Mouse (Mus musculus) CD4-positive, CD25-positive, alpha-beta regulatory T cell (primary cell): ENCODE results near the gene Lpar6. TPM values are rescaled to one million over a fixed set of nuclear protein-coding genes. Genes with fewer than 3 reads are reported as not detected.

Source experiments
- polyA plus RNA-seq: library from polyadenylated mRNA; unstranded; fragments of 100-300 nt; shearing (Covaris generic); gene quantifications from one replicate; pipeline ENCODE4 v1.2.1, GENCODE M21; 2017

The Lpar6 gene
- 22.4 TPM for polyA plus RNA-seq

DNA sequence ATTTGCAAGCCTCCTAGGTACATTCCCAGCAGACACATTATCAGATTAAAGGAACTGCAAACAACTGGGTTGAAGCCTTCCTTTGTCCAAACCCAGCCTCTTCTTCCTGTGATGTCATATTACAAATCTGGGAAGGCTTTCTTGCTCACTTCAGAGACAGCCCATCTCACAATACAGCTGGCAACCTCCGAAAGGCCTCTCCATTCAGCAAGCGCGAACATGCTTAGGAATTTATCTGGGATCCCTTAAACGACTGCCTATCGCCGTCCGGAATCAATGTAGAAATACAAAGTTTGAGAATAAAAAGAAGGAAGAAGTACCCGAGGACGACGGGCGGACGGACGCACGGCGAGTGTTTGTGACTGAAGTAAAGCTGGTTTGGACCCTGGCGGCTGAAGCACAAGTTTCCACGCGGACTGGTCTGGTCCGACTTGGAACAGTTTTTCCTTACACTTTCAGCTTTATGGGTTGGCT lies at the start of gene Lpar6:
TSS of gene Lpar6 (plus strand) at position 48 of the 474 bp plus-strand sequence.

Other genes with a start within 250 kb of the Lpar6 start
- gene Cysltr2, start 188.8 kb upstream of the Lpar6 start, polyA plus RNA-seq = 10.8 TPM
- gene Rcbtb2, start 114.9 kb upstream of the Lpar6 start, polyA plus RNA-seq = 65.8 TPM
- gene Rb1, start 87.9 kb downstream of the Lpar6 start, polyA plus RNA-seq = 110 TPM
- gene Itm2b, start 147.4 kb downstream of the Lpar6 start, polyA plus RNA-seq = 1,814 TPM